Mouse (Mus musculus): ENCODE measurements around the gene Slc2a3.

Slc2a3 gene

GRCm38 (mm10) chr6:122801301-122801800 lies at the start of gene Slc2a3:
Gene Slc2a3, minus strand, starts transcription at chr6:122801640.
- DNase-seq (ENCODE audit: low read depth, low spot score): peak; percentile 68

GRCm38 (mm10) chr6:122843759-122844158 lies 42.3 kb upstream of the Slc2a3 start:
- no peak for DNase-seq (ENCODE audit: low read depth, low spot score)

DNA sequence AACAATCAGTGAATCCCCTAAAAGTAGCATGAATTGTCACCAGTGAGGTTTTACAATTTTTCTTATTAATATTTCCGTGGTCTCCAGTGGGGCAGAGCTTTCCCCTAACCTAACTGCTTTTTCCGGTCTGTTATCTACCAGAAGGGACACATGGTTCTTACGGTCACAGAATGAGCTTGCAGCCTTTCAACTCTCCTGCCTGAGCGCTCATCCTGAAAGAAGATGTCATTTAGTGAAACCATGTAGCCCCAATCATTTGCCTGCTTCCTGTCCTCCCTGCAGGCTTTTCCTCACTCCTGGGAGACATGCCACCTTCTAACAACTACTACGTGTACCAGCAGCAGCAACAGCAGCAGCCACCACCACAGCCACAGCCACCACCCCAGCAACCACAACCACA lies 36.1 kb upstream of the Slc2a3 start:
- DNase-seq (ENCODE audit: low read depth, low spot score): no peak

GRCm38 (mm10) chr6:122836974-122837373 lies 35.5 kb upstream of the Slc2a3 start:
- DNase-seq (ENCODE audit: low read depth, low spot score): no peak

DNA sequence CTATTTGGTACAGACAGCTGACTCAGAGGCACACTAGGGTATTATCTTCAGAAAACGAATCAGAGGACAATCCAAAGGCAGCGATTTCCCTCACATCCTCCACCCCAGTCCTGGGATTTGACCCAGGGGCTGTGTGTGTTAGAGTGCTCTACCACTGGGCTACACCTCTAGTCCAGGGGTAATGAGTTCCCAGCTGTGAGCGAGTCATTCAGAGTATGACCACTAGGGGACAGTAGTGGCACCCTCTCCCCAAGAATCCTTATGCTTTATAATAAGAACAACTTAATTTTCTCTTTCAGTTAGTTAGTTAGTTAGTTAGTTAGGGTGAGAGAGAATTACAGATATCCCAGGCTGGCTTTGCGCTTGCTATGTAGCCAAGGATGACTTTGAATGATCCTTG lies 32.9 kb upstream of the Slc2a3 start:
- DNase-seq (ENCODE audit: low read depth, low spot score): peak; percentile 81

DNA sequence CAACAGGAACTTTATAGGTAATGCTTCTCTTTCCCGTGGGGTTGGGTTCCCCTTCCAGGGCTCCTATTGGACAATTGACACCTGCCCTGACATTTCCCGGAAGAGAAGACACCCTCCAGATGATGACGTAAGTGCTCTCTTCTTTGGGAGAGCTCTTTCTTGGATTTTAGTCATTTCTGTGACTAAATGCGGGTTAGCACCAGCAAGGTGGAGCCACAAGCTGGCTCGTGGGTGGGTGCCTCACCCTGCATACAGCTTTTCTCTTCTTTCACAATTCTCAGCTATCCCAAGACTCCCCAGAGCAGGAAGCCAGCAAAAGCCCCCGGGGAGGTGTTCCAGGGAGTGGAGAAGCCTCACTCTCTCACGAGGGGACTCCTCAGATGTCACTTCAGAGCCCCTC lies 31.4 kb upstream of the Slc2a3 start:
- DNase-seq (ENCODE audit: low read depth, low spot score): no peak

- peak; percentile 67 for DNase-seq (ENCODE audit: low read depth, low spot score)
These were observed 26.6 kb upstream of the Slc2a3 start for GRCm38 (mm10) chr6:122828086-122828485.

DNA sequence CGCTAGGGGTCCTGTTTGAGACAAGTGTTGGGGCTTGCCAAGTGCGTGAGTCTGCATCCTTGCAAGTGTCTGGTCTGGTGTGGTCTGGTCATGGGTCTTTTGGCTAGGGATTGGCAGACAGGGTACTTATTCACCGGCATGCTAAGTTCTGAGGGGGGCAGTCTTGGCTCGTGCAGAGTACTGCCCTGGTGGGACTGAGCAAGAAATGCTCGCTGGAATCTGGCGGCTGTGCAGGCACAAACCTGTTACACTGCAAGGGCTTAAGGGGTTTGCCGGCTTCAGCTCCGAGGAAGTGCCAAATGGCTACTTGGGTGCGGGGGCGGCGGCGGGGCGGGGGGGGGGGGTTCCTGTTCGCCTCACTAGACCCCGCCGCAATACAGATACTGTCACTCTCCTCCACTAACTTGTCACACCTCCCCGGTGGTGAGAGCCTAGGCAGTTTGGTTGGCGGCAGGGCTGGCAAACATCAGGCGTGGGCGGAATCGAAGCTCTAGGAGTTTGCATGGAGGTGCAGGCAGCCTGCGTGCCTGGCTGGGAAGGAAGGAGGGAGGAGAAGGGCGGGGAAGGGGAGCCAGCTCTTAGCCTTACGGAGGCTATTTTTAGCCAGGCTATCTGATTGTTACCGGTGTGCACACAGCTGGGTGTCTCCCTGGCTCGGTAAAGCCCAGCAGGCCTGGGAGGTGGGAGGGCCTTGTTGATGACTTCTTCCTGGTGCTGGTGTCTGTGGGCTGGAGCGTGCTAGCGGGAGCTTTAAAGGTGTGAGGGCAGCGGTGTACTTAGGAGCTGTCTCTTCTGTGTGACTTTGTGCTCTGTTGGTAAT lies 24.7 kb upstream of the Slc2a3 start:
- DNase-seq (ENCODE audit: low read depth, low spot score): peak; percentile 78

- no peak for DNase-seq (ENCODE audit: low read depth, low spot score)
These were observed 23.7 kb upstream of the Slc2a3 start for GRCm38 (mm10) chr6:122825166-122825565.

GRCm38 (mm10) chr6:122824086-122824485 lies 22.6 kb upstream of the Slc2a3 start:
- no peak for DNase-seq (ENCODE audit: low read depth, low spot score)

DNA sequence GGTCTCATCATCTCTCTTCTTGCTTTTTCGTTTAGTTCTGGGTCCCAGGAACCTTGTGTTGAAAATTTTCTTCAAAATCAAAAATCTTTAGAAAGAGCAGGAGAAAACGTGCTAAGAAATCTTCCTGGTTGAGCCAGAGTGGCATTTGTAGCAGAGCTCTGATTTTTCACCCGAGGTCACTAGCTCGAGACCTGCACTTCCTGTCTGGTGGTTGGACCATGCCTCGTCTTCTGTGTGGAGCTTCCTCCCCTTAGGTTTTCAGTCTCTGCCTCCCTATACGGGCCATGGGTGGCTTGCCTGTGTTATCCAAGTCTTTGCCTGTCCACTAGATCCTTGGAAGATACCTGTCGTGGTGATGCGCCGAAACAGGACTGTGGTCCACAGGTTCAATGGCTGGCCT lies 20.4 kb upstream of the Slc2a3 start:
- peak; percentile 28 for DNase-seq (ENCODE audit: low read depth, low spot score)

- DNase-seq (ENCODE audit: low read depth, low spot score): peak; percentile 83
These were observed 19.6 kb upstream of the Slc2a3 start for GRCm38 (mm10) chr6:122820799-122821650.

GRCm38 (mm10) chr6:122820071-122820798 lies 18.8 kb upstream of the Slc2a3 start:
- DNase-seq (ENCODE audit: low read depth, low spot score): no peak

- peak; percentile 84 for DNase-seq (ENCODE audit: low read depth, low spot score)
These were observed 18.0 kb upstream of the Slc2a3 start, which contains the start of gene Foxj2 for GRCm38 (mm10) chr6:122819306-122820070. Gene Foxj2, plus strand, starts transcription at chr6:122819914.

DNA sequence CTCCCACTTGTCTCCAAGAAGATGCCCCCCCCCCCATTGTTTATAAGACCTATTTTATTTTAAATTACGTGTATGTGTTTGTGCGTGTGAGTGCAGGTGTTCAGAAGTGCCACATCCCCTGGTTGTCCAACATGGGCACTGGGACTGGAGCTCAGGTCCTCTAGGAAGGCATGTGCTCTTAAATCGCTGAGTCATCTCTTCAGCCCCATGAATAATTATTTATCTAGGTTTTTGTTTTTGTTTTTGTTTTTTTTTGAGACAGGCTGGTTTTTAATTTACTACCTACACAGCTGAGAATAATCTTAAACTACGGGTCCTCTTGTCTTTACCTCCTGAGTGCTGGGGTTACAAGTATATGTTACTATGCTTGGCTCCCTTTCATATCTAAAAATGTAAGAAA lies 12.2 kb upstream of the Slc2a3 start:
- DNase-seq (ENCODE audit: low read depth, low spot score): no peak

- no peak for DNase-seq (ENCODE audit: low read depth, low spot score)
These were observed 11.3 kb upstream of the Slc2a3 start for GRCm38 (mm10) chr6:122812716-122813115.

DNA sequence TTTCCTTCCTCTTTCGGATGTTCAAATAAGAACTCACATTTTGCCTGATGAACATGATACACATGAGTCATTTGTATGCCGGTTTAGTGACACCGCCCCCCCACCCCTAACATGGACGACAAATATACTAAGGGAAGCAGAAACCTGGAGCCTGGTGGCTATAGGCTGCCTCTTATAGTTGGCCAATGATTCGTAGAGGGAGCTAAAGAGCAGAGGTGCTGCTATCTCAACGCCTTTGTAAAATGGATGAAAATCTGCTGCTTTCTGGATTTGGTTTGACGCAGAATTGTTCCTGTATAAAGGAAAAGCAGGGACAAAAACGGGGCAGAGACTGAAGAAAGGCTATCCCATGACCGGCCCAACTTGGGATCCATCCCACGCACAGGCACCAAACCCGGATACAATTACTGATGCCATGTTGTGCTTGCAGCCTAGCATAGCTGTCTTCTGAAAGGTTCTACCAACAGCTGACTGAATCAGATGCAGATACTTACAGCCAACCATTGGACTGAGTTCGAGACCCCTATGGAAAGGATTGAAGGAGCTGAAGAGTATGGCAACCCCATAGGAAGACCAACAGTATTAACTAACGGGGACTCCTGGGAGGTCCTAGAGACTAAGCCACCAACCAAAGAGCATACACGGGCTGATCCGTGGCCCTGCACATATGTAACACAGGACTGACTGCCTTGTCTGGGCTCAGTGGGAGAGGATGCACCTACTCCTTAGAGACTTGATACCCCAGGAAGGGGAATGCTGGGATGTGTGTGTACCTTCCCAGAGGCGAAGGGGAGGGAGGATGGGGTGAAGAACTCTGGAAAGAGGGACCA lies 10.5 kb upstream of the Slc2a3 start:
- DNase-seq (ENCODE audit: low read depth, low spot score): peak; percentile 88

DNA sequence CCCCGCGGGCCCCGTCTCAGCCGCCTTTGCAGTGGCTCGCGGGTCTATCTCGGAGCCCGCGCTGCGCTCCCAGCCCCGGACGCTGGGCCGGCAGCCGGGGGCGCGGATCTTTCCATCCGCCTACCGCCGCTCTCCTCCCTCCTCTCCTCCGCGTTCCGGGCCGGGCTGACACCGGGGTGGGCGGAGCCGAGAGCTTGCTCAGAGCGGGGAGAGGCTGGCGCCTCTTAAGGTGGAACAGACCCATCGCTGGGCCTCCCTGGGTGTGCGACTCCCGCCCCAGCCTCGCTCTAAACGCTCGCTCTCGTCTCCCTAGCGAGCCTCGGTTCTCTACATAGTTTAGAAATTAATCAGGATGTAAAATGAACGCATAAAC lies 9.8 kb upstream of the Slc2a3 start:
- peak; percentile 96 for DNase-seq (ENCODE audit: low read depth, low spot score)

DNA sequence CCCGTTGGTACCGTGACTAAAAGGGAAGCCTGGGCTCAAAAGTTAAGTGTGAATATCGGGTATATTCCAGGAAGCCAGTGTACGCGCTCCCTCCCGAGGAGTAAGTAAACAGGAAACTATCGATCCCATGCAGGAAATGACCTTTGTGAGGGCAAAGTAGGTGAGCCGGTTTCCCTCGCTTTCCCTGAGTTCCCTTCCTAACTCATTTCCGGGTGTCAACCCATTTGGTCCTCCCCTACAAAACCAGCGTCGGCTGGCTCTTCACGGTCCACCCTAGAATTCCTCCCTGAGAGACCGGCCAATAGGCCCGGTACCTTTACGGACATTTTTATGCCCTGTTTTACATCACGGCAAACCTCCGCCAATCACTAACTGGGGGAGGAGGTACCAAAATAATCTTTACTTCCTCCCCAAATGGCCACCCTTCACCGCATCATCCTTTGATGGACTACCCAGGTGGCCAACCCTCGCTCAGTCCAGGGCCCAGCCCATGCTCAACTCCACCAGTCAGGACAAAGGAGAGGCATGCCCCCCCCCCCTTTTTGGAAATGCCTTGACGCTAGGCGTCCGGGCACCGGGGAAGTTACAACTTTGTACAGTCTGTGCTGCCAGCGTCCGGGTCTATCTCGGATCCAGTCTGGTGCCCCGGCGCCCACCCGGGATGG lies 9.3 kb upstream of the Slc2a3 start:
- peak; percentile 98 for DNase-seq (ENCODE audit: low read depth, low spot score)
